Mouse (Mus musculus): ENCODE results near the gene Ice2.

DNA sequence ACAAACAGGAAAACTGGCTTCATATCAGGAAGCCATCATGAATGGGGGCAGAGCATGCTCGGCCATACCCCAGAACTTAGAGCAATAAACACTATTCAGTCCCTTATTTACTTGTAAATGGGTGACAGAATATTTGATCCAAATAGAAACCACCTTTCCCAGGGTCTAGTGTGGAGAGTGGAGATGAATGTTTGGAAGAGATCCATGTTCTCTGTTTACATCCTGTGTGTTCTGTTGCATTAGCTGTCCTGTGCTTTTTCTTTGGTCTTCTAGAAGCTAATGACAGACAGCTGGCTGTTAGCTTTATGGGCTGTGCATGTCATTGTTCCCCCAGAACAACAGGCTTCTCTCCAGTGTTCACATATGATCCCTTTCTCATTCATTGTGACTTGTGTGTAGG lies 12.8 kb upstream of the Ice2 start:
- TF ChIP-seq MAFK (IDR thresholded peaks at IDR 0.05; ENCODE audit: insufficient read depth, low read depth, low read length) (no peak), HCFC1 (IDR thresholded peaks at IDR 0.05; ENCODE audit: borderline replicate concordance, insufficient read depth, low read length) (no peak), CHD2 (IDR thresholded peaks at IDR 0.05; ENCODE audit: low read depth, low read length) (no peak)
